Mouse (Mus musculus) left cerebral cortex, adult 11 months (tissue): ENCODE measurements around the gene Hmgn1.
"Not testable (repeated sequence)": the region's sequence is repeated elsewhere in the genome, so short reads cannot be mapped to it uniquely, and the experiment has no call there.

ENCODE experiments used
- DNase-seq: peaks from one replicate; pipeline ENCODE4 v3.0.0; 2022; ENCODE audit warnings: low spot score

Hmgn1 gene

DNA sequence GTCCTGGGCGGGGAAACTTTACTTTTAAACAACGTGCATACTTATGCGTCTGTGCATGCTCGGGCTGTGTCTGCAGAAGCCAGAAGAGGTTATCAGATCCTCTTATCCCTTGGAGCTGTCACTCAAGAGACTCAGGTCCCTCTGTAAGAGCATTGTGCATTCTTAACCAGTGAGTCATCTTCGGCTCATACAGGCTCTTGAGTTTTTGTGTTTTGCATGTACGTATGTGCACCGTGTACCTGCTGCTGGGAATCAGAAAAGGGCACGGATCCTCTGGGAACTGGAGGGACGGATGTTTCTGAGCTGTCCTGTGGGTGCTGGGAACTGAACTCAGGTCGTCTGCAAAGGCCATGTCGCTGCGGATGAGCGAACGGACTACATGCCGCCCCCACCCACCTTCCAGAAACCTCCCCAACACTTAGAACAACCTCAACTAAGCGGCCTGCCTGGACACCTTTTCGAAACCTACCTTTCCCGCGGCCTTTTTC, 801 bp downstream of the Hmgn1 start:
- no peak for DNase-seq

DNA sequence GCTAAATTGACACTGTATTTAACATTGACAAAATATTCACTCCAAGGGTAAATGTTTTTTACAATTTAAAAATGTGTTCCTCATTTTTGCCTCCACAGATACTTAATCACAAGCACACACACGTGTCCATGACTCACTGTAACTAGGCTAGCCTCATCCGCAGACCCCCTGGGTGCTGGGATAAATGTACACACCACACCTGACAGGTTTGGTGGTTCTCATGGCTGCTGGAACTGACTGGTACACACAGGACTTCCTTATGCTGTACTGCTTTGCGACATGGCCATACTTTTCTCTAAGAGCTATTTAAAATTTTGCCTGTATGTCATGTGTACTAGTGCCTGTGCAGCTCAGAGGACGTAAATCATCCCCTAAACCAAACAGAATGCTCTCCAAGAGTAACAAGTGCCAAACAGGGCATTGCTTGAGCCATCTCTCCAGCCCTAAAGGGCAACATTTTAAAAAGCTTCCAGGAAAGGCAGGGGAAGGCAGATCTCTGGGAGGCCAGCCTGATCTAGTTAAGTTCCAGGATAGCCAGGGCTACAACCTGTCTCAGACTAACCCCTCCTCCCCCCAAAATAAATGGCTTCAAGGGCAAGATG, 7.4 kb downstream of the Hmgn1 start:
- DNase-seq = no peak

DNA sequence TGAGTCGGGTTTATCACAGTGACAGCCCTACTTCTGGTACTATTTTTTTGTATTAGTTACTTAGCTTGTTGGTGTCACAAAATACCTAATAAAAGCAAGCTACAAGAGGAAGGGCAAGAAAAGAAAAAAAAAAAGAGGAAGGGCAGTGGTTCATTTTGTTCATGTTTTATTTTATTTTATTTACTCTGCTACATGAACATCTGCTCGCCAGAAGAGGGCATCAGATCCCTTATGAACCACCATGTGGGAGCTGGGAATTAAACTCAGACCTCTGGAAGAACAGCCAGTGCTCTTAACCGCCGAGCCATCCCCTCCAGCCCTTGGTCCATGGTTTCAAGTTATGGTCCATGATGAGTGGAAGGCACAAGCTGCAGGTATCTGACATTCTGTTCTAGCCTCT, 12.8 kb downstream of the Hmgn1 start:
- DNase-seq = no peak

DNA sequence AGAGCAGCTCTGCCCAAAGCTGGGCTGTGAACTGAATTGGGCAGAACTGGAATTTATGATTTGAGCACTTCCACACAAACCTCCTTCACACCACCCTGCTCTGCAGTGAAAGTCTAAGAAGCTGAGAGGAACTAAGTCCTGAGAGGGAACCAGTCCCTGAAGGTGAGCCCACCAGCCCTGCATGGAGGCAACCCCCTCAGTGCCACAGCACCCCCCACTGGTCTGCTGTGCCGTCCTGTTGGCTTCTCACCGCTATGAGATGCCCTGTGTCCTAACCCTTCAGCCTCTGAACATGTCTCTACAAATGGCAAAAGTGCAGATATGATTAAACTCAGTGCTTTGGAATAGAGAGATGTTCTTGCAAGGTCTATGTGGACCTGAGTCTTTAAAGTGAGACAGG, 14.8 kb downstream of the Hmgn1 start:
- DNase-seq = no peak

DNA sequence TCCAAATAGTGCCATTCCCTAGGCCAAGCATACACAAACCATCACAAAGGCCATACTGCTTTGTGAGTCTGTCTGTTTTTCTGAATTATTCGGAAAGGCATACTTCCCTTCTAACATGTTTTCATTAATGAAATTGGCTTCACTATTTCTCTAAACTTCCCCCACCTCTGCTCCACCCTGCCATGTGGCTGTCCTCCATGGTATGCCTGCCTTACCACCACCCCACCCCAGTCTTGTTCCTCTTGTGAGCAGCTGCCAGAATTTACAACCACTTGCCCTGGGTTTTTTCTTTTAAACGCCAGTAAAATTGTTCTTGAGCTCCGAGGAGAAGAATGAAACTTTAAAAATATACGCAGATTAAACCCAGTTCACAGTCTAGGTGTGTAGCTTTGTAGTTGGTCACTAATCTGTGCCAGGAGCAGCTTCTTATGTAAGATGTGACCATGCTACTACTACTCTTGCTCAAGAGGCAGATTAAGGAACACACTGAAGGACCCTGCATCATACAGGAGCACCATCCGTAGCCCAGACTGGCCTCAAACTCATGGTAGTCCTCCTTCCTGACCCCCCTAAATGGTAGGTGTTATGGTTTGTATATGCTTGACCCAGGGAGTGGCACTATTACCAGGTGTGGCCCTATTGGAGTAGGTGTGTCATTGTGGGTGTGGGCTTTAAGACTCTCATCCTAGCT, 16.7 kb downstream of the Hmgn1 start:
- no peak for DNase-seq

DNA sequence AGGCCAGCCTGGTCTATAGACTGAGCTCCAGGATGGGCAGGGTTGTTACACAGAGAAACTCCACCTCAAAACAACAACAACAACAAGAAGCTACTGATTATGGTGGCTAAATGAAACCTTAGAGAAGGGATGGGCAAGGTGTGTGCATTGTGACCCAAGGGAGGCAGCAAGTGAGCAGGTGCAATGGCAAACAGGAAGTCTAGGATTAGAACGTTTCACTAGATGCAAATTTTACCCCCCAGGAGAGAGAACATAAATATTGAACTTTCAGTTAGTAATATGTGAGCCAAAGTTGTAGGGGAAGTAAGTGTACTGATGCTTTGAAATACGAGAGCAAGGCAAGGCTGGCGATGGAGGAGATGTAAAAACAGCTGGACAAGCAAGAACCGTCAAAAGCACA, 17.9 kb downstream of the Hmgn1 start:
- DNase-seq = no peak

DNA sequence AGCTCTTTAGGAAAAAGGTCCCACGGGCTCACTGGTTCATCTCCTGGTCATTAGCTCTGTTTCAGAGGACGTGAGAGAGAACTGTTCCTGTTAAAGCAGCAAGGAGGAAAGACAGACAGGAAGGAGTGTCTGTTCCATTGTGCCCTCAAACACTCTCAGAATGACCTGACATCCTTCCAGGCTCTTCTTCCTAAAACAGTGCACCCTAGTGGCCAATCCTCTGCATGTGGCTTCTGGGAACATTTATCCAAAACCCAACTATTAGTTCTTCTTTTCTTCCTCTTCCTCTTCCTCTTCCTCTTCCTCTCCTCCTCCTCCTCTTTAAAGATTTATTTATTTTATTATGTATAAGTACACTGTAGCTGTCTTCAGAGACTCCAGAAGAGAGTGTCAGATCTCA, 24.5 kb downstream of the Hmgn1 start:
- no peak for DNase-seq

DNA sequence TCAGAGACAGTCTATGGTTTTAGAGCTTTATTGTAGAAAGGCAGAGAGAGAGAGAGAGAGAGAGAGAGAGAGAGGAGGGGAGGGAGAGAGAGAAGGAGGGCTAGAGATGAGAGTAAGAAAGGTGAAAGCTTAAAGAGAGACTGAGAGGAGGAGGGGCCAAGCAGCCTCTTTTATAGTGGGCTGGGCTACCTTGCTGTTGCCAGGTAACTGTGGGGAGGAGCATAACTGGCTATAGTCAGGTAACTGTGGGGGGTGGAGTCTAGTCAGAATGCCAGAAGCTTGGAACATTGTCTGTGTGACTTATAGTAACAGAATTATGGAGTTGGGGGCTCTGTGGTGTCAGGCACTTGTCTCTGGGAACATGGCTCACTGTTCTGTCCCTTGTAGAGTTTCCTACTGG, 29.7 kb downstream of the Hmgn1 start:
- DNase-seq = not testable (repeated sequence)

DNA sequence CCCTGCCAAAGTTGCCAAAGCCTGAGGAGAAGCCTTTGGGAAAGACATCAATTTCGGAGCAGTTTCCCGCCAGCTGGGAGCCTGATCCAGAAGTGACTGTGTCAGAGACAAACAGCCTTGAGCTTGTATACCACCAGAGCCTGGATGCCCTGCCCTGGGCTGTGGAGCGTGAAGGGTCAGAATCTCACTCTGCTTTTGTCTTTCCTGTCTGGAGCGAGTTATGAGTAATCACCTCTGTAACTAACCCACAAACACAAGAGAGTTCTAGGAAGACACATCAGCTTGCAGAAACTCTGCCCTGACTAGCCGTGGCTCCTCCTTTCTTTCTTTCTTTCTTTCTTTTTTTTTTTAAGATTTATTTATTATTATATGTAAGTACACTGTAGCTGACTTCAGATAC, 31.6 kb downstream of the Hmgn1 start:
- DNase-seq = no peak

DNA sequence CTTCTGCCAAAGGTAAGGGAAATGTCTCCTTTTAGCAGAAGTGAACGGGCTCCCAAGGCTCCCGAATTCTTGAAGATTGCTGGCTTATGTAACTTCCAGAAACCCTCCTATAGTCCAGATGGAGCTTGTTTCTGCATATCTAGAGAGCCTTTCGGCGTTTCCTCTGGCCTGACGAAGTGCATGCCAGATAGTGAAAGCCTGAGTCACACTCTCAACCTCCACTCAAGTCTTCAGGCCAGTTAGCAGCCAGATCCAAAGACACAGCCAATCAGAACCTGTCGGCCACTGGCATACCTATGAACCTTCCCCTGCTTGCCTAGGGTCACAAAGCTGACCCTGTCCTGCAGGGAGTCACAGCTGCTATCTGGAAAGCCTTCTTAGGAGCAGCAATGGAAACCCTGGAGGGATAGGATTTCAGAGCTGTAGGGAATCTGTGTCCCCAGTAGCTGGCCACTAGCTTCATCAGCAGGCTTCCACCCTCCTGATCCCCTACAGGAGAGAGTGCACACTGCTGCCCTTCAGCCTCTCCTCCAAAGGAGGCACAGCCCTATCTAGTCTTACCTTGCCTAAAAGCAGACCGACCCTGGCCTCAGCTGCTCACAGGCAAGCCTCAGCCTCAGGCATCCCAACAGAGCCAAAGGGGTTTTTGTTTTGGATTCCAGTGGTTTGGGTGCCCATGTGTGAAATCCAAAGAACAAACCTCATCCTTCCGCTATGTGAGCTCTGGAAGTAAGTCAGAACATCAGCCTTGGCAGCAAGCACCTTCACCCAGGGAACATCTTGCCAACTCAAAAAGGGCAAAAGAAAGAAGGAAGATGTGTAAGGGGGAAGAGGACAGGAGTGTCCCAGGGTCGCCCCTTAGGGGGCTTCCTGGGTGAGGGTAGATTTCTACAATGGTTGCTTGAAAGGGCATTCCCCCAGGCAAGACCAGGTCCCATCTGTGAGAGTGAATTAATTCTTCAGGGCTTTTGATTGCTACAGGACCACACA, 35.7 kb downstream of the Hmgn1 start:
- no peak for DNase-seq

DNA sequence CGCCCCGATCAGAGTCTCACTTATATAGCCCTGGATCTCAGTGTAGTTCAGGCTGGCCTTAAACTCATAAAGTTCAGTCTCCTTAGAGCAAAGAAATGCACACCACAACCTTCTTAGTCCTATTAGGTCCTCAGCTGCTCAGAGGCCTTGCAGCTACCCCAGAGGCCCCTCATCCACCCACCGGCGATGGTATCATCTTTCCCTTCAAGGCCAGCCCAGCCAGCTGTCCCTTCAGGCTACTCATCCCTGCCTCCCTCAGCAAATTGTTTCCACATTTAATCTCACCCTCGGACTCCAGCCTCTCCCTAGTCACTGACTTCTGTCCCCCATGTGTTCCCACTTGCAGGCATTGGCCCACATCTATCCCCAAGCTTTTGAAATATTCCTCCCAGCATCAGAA, 39.4 kb downstream of the Hmgn1 start:
- no peak for DNase-seq

DNA sequence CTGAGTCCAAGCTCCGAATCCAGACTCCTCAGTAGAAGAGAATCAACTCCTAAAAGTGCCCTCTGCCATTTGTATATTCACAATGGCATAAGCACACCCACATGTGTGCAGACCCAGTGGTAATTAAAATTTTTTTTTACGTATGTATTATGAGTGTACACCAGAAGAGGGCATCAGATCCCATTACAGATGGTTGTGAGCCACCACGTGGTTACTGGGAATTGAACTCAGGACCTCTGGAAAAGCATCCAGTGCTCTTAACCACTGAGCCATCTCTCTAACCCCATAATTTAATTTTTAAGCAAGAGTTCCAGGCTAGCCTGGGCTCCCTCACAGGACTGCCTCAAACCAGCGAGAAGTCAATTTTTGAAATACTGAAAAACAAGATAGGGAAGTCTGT, 40.1 kb downstream of the Hmgn1 start:
- DNase-seq = no peak

DNA sequence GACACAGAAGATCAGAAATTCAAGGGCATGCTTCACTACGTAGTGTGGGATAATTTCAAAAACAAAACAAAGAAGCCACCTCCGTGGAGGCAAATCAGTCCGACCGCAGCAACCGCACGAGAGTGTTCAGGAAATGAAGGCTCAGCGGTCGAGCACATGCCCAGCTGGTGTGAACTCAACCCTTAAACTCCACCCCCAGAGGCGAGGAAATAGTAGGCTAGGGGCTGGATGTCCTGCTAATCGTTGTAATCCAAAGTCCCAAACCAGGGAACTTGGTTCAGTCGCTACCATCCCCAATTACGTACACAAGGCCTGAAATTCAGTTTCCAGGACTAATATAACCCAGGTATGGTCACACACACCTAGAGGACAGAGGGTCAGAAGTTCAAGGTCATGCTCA, 40.5 kb downstream of the Hmgn1 start:
- no peak for DNase-seq

DNA sequence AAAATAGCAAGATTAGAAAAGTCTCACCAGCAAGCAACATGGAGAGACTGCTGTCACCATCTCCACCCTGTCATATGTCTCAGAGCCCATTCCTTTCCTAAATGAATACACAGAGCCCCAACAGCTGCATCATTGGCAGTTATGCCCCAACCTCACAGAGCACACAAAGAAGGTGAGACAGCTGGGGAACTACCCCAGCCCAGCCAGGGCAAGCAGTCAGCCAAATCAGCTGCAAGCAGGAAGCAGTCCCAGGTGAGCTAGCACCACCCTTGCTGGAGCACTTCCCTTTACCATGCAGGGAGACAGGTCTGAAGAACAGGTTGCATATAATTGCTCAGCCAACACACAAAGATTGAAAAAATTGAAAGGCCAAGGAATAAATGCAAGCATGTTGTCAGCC, 41.9 kb downstream of the Hmgn1 start:
- DNase-seq = no peak

DNA sequence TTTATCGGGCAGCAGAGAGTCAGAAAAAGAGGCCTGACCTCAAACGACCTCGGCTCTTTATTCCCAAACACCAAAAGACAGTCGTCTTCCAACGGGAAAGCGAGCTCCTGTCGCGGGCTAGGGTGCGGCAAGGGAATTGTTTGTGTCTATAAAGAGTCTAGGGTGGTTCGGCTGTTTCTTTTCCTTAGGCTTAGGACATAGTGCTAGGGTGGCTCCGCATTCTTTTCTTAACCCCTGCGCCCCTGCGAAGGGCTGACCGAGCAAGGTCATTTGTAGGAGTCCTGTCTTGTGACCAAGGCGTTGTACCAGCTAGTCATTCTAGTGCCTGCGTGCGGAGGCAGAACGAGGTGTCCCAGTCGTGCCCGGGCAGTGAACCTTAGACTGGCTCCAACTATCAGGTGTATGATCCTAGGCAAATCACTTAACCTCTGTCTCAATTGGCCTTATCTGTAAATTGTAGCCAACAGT, 44.3 kb downstream of the Hmgn1 start:
- DNase-seq = peak; percentile 30

DNA sequence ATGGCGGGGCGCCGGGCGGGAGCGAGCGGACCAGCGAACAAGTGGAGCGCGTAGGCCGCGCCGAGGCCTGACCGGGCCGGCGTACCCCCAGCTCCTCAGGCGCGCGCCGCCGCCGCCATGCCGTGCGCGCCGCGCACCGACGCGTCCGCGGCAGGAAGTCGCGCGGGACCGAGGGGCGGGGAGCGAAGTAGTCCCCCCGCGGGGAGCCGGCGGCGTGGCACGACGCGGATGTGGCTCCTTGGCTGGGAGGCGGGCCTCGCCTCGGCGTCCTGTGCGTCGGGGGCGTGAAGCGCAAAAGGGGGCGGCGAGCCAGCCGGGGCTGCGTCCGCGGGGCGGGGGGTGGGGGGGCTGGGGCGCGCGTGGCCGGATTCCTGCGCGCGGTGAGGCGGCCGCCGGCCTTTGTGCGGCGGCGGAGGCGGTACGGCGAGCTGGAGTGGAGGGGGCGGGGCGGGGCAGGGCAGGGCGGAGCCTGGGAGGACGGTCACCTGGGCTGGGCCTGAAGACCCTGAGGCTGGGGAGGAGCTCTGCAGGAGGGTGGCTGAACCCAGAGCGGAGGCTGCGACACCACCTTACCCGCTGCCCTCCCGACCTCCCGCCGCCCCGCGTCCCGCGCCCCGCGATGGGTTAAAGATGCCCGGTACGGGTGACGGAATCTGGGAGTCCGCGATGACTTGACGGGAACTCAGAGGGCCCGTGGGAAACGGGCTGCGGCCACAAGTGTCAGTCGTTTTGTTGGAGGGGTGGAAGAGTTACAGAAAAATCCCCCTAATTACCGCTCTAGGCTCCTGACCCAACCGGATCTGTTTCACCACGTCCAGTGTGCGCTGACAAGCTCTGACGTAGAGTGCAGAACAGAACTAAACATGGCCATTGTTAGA, 45.0 kb downstream of the Hmgn1 start, which contains the start of gene Brwd1:
TSS of gene Brwd1 (minus strand) at position 226 of the 878 bp plus-strand sequence.
- DNase-seq = peak; percentile 82

DNA sequence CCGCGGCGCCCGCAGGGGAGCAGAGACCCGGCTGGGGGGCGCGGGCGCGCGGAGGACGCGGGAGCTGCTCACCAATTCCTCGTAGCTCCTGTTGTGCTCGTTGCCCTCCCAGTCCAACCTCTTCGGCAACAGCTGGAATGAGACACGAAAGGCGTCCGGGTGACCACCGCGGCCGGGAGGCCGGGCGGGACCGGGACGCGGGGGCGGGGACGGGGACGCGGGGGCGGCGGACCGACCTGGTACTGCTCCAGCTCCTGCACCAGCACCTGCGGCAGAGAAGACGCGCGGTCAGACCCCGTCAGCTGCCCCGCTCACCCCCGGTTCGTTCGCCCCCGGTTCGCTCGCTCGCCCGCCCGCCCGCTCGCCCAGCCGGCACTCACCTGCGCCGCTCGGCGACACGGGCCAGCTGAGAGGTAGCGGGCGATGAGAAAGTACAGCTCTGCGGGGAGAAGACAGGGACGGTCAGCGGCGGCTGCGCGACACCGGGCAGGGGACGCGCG, 45.7 kb downstream of the Hmgn1 start:
- DNase-seq = no peak

DNA sequence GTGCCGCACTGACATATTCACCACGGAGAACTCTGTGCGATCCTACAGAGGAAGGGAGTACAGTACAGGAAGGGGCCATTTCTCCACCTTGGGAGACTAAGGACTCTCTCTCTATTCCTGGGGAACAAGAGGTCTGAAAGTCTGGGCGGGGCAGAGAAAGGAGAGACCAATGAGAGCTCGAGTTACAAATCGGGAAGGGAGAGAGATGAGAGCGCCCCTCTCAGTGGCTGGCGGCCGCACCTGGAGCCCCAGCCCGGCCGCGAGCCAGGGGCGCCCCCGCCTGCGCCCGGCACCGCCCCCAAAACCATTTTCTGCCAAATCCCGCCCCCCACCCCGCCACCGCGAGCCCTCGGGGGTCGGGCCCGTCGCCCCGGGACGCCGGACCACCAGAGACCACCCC, 46.2 kb downstream of the Hmgn1 start:
- peak; percentile 90 for DNase-seq

DNA sequence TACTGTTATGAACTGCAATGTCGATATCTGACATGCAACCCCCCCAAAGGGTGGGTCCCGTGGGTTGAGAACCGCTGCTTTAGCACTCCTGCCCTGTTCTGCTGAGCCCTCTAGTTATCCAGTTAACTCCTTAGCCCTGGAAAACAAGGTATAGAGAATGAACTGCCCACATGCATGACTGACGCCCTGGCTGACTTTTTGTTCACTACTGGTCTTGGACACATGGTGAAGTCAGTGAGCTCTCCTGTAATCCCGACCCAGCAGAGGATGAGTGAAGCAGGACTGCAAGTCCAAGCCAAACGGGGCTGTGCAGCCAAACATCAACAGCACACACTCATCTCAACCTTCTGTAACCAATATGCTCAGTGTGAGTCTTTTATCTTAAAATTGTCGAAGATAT, 47.0 kb downstream of the Hmgn1 start:
- DNase-seq = no peak
